13 mouse cellular contexts compared by ENCODE assay signal in genomic region chr7:112231731-112232130, GRCm38 (mm10). TPM values are rescaled to one million over a fixed set of nuclear protein-coding genes. Genes with fewer than 3 reads are reported as not detected.
DNase-seq lines count a peak whose midpoint lies in the region; ATAC-seq and TF ChIP-seq lines count a peak whose summit lies in the region.
"Had no signal": no experiment of that assay in that cellular context is flagged by ENCODE, and none has a peak within 500 bp of the region (broad histone marks: within the 10 kb centered on the region; RNA-seq: fewer than 3 reads in every experiment).

No protein-coding gene starts in this region.

- peak; percentile 77 for TF ChIP-seq EP300 in heart, adult 2 months (IDR thresholded peaks at IDR 0.05; ENCODE audit: insufficient read depth, low read depth, low read length)

- intact Hi-C loops in heart, adult 2 months (cut with DNase I) = no loop called here

- H3K9me3 ChIP-seq in heart, embryonic 14.5 days (ENCODE audit: control insufficient read depth, low read length) = no peaks in the 10 kb centered on the region
- no peaks in the 10 kb centered on the region for H3K9me3 ChIP-seq in intestine, embryonic 16.5 days (ENCODE audit: control insufficient read depth, low read length)
- H3K9me3 ChIP-seq: embryonic facial prominence, embryonic 13.5 days; hindbrain, embryonic 12.5 days; midbrain, embryonic 12.5 days had no signal

- H3K4me1 ChIP-seq in heart, adult 2 months (ENCODE audit: control insufficient read depth, insufficient read depth, low read length) = peaks cover 29% of the 10 kb centered on the region
- peaks cover 41 to 75% of the 10 kb centered on the region in 2 experiments for H3K4me1 ChIP-seq in heart, embryonic 14.5 days (ENCODE audit: control insufficient read depth in 2 of 2, insufficient read depth in 2 of 2, low read length in 2 of 2)
- H3K4me1 ChIP-seq in intestine, embryonic 16.5 days (ENCODE audit: control insufficient read depth, insufficient read depth, low read length) = peaks cover 27% of the 10 kb centered on the region

- peak overlapping the region; percentile 92 for H3K27ac ChIP-seq in layer of hippocampus, adult 2 months
- H3K27ac ChIP-seq in heart, adult 2 months = peak overlapping the region; percentile 56
- H3K27ac ChIP-seq in heart, embryonic 14.5 days (replicated peaks in 1 of 2; ENCODE audit: control insufficient read depth in 1 of 2, insufficient read depth in 1 of 2, low read depth in 2 of 2, low read length in 2 of 2) = peak overlapping the region; percentile 25 to 35; a peak in 2 of 4 replicates
- H3K27ac ChIP-seq in intestine, embryonic 16.5 days (ENCODE audit: low read length) = no peak overlapping the region
- H3K27ac ChIP-seq: embryonic facial prominence, embryonic 13.5 days; hindbrain, embryonic 12.5 days; midbrain, embryonic 12.5 days had no signal

- H3K36me3 ChIP-seq in heart, adult 2 months (ENCODE audit: control insufficient read depth, insufficient read depth, low read length) = peaks cover 16% of the 10 kb centered on the region
- peaks cover 83% of the 10 kb centered on the region for H3K36me3 ChIP-seq in heart, embryonic 14.5 days (ENCODE audit: control insufficient read depth, insufficient read depth, low read length)
- H3K36me3 ChIP-seq in intestine, embryonic 16.5 days (ENCODE audit: control insufficient read depth, insufficient read depth, low read length) = no peaks in the 10 kb centered on the region
- H3K36me3 ChIP-seq: embryonic facial prominence, embryonic 13.5 days; hindbrain, embryonic 12.5 days; midbrain, embryonic 12.5 days had no signal

- peaks cover 5% of the 10 kb centered on the region; the same call in 1 of the 2 replicates for H3K79me2 ChIP-seq in heart, adult 2 months (replicated peaks; ENCODE audit: control insufficient read depth, insufficient read depth, low read length)

- no peaks in the 10 kb centered on the region for H3K27me3 ChIP-seq in heart, adult 2 months (ENCODE audit: control insufficient read depth, insufficient read depth, low read length)
- no peaks in the 10 kb centered on the region for H3K27me3 ChIP-seq in heart, embryonic 14.5 days (ENCODE audit: control insufficient read depth, insufficient read depth, low read length)
- H3K27me3 ChIP-seq in intestine, embryonic 16.5 days (replicated peaks; ENCODE audit: control insufficient read depth, insufficient read depth, low read length) = no peaks in the 10 kb centered on the region

- WGBS in heart, adult 2 months = 29% methylated on average over 7 of the region's 7 CpGs
- 59% methylated on average over 7 of the region's 7 CpGs for WGBS in heart, embryonic 14.5 days
- 82% methylated on average over 7 of the region's 7 CpGs for WGBS in intestine, embryonic 16.5 days

- no peak overlapping the region; the same call in 1 of the 2 replicates for H3K4me2 ChIP-seq in heart, embryonic 14.5 days (ENCODE audit: low read length)
- no peak overlapping the region for H3K4me2 ChIP-seq in intestine, embryonic 16.5 days (ENCODE audit: low read depth, low read length)
- H3K4me2 ChIP-seq: embryonic facial prominence, embryonic 13.5 days; hindbrain, embryonic 12.5 days; midbrain, embryonic 12.5 days had no signal

- peak overlapping the region; percentile 20; the same call in 1 of the 2 replicates for H3K4me3 ChIP-seq in layer of hippocampus, adult 2 months
- no peak overlapping the region for H3K4me3 ChIP-seq in heart, adult 2 months
- no peak overlapping the region for H3K4me3 ChIP-seq in heart, embryonic 14.5 days (ENCODE audit: control insufficient read depth in 1 of 2, insufficient read depth in 1 of 2, low read depth in 1 of 2, low read length in 2 of 2)
- no peak overlapping the region for H3K4me3 ChIP-seq in intestine, embryonic 16.5 days (ENCODE audit: low read length)
- H3K4me3 ChIP-seq: embryonic facial prominence, embryonic 13.5 days; hindbrain, embryonic 12.5 days; midbrain, embryonic 12.5 days had no signal

- no peak for TF ChIP-seq POLR2A in heart, adult 2 months (IDR thresholded peaks at IDR 0.05; ENCODE audit: insufficient read depth, low read depth, low read length)

- no peak overlapping the region; the same call in 1 of the 2 replicates for H3K9ac ChIP-seq in heart, adult 2 months (ENCODE audit: low read depth, low read length)
- peak overlapping the region; percentile 51 for H3K9ac ChIP-seq in heart, embryonic 14.5 days (ENCODE audit: low read length)
- no peak overlapping the region for H3K9ac ChIP-seq in intestine, embryonic 16.5 days (ENCODE audit: low read depth, low read length)
- H3K9ac ChIP-seq: embryonic facial prominence, embryonic 13.5 days; hindbrain, embryonic 12.5 days; midbrain, embryonic 12.5 days had no signal

- TF ChIP-seq CTCF in layer of hippocampus, adult 2 months (conservative IDR thresholded peaks at IDR 0.05) = no peak
- TF ChIP-seq CTCF in heart, adult 2 months (IDR thresholded peaks at IDR 0.05) = no peak

- no peak for DNase-seq in layer of hippocampus, adult 2 months (ENCODE audit: low spot score in 2 of 2)
- DNase-seq in layer of hippocampus, postnatal 25 days (ENCODE audit: extremely low spot score in 1 of 2, low spot score in 1 of 2) = no peak
- DNase-seq in heart, adult 2 months = peak; percentile 61 to 78
- DNase-seq in lung, postnatal 25 days (ENCODE audit: low spot score) = peak; percentile 75
- no peak for DNase-seq in retina, postnatal 1 day
- DNase-seq: kidney, adult 18-20 months; right cerebral cortex, postnatal 14 days had no signal

- no peak for ATAC-seq in heart, embryonic 14.5 days (ENCODE audit: insufficient number of reproducible peaks, insufficient read depth, low FRiP score, low read depth)
- ATAC-seq in intestine, embryonic 16.5 days = no peak
- ATAC-seq: activated CD4-positive, CD25-positive, alpha-beta regulatory T cell, adult 4 months had no signal

RNA-seq across cellular contexts. Expression of gene Mical2, which starts 6.1 kb away (rescaled TPM):
- 100 to 1,000 TPM; 667 to 694 TPM for total RNA-seq in layer of hippocampus, adult 2 months (2021)
- 100 to 1,000 TPM; 645 to 717 TPM for total RNA-seq in layer of hippocampus, postnatal 25 days (2021)
- 10 to 100 TPM; 87.7 to 89.1 TPM for total RNA-seq in heart, adult 2 months (2021)
- polyA plus RNA-seq in heart, adult 2 months (2012; rRNA removed) = 44.8 and 53.7 TPM in 2 replicates
- 140 and 146 TPM in 2 replicates for polyA plus RNA-seq in heart, embryonic 14.5 days (2014; fragmentation: Nextera tagmentation; extraction: Ambion mirVana)
- polyA plus RNA-seq in intestine, embryonic 16.5 days (2015; fragmentation: Nextera tagmentation; extraction: Ambion mirVana) = 18.3 and 19.0 TPM in 2 replicates

Comparison
In these comparisons a context has a peak if more than half of its experiments do, and no peak if none do; other contexts are left out.
1. DNase-seq: peak in heart, adult 2 months (2 of 2) and lung, postnatal 25 days (single experiment); none in layer of hippocampus, adult 2 months (0 of 2), layer of hippocampus, postnatal 25 days (0 of 2) and retina, postnatal 1 day (single experiment).
2. RNA of gene Mical2, which starts 6.1 kb away (total RNA-seq): 645 to 717 TPM in layer of hippocampus, postnatal 25 days and 667 to 694 TPM in layer of hippocampus, adult 2 months; 87.7 to 89.1 TPM in heart, adult 2 months; every median in the first group is over 4 times any median in the second.